Mouse (Mus musculus) heart, postnatal 25 days (tissue): ENCODE data around the gene Gm39566. TPM values are rescaled to one million over a fixed set of nuclear protein-coding genes. Genes with fewer than 3 reads are reported as not detected.
A peak's percentile ranks its signal among the peaks of the same experiment; 100 is the strongest.

Experiments used
- DNase-seq: peaks from one replicate; pipeline ENCODE4 v3.0.0; 2022; ENCODE audit warnings: low spot score
- intact Hi-C: fragments of 180-260 bp; cut with DNase I; formaldehyde crosslinking; loops from one replicate; pipeline ENCODE4 v1.15.1; 2025
- total RNA-seq, 2 experiments: library from RNA; stranded (reverse); gene quantifications; 2 replicates each; pipeline ENCODE4 v1.2.3; 2021

Gm39566 gene
- total RNA-seq, 2 experiments from 2014 or later: not detected

DNA sequence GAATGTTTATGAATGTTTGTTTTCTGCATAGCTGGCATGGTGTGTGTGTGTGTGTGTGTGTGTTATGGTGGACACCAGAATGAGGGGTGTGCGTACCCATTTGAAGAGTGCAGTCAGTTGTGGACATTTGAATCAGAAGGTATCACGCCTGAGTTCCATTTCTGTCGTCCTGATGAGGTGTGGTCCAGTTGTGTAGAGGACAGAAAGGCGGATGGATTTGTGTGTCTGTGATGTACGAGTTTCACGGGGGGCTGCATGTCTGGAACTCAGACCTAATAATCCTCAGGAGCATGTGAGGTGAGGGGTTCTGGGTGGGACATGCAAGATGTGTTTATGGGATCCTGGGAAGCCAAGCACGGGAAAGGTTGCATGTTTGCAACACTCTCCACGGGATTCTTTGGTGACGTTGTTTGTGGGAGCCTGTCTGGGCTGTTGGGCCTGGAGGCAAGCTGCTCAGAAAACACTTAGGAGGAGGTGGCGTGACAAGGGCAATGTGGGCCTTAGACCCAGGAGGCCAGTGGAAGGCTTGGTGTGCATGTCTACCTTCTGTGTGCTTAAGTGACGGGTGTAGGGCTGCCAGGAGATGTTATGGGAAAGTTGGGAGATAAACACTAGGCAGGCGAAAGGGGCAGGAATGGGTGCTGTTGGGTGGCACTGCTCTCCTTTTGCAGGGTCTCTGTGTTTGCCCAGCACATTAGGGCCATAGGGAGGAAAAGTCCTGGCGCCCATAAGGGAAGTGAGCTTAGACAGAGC, 48.0 kb downstream of the Gm39566 start:
- intact Hi-C loops: loop anchor here (2.0 kb wide), 1 partner anchor 36 kb away; no protein-coding TSS in a partner anchor
- no peak for DNase-seq

DNA sequence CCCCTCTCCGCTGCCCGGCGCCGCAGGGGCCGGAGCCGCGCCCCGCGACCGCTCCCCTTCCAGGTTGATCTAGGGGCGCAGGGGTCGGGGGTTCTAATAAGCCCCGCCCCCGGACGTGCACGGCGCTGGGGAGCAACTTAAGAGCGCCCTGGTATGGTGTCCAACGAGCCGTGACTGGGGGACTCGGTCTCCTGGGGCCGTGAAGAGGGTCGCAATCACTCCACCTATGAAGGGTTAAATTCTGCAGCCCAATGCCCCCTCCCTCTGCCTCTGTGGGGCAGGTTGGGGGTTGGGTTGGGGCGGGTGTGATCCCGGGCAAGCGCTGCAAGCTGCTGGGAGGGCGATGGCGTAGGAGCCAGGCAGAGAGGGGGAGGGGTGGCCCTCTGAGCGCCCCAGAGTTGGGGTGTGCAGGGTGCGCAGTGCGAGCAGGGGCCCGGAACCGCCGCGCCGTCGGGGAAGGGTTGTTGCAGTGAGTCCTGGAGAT, 48.9 kb downstream of the Gm39566 start:
- intact Hi-C loops: loop anchor here (2.0 kb wide), 1 partner anchor 37 kb away; no protein-coding TSS in a partner anchor
- DNase-seq: peak; percentile 58

DNA sequence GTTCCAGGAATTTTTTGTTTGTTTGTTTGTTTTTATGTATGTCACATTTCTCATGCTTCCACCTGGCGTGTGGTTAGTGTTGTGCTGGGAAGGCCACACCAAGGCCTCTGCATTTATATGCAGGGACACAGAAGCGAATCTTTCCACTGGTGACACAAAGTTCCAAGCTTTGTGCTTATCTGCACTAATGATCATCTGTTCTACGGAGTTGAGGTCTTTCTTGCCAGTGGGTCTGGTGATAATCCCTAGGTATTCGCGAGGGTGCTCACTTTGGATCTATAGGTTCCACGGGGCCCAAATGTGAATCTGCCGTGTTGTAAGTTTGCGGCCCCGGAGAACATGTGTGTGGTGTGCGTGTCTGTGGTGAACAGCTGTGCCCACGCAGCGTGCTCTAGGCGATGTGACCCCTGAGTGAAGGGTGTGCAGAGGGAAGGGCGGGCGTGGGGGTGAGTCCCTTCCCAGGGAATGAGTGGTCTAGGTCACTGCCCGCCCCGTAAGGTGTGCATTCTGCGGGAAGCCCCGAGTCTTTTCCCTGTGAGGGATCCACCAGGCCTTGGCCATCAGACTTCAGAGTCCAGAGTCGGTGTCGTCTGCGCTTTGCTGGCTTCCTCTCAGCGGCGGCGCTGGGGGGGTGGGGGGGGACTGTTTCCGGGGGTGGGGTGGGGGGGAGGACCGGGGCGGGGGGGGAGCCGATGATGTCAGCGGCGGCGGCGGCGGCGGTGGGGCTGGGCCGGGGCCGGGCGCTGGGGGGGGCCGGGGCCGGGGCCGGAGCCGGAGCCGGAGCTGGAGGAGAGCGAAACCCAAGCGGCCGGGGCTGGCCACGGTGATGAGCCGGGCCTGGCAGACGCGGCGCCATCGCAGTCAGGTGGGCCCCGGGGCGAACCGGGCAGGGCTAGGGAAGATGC, 49.6 kb downstream of the Gm39566 start, which contains the start of gene Zbtb4:
Gene Zbtb4, plus strand, starts transcription at position 692 of the 905 bp plus-strand sequence.
- intact Hi-C loops: loop anchor here (2.0 kb wide), 1 partner anchor 37 kb away; no protein-coding TSS in a partner anchor

DNA sequence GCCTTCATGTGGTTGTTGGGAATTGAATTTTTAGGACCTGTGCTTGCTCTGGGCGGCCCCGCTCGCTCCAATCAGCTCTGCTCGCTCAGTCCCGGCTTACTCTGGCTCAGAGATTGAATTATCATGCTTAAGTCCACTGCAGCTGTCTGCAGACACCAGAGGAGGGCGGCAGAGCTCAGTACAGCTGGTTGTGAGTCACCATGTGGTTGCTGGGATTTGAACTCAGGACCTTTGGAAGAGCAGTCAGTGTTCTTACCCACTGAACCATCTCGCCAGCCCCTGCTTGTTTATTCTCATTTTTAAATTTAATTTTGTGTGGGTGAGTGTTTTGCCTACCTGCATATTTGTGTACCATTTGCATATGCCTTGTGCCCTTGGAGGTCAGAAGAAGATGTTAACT, 51.5 kb downstream of the Gm39566 start:
- intact Hi-C loops: no loop called here

More for the DNA sequence above, 49.6 kb downstream of the Gm39566 start, which contains the start of gene Zbtb4:
- no peak for DNase-seq

DNA sequence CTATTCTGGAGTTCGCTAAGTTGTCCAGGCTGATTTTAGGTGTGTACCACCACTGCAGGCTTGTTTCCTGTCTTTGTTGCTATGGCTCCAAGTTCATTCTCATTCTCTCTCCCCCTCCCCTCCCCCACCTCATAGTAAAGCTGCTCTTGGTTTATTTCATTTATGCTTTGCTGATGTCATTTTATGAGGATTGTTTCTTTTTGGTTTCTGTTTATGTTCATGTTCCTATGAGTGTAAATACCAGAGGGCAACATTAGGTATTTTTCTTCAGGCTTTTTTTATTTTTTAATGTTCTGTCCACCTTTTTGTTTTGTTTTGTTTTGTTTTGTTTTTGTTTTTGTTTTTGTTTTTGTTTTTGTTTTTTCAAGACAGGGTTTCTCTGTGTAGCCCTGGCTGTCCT, 53.2 kb downstream of the Gm39566 start, which contains the start of gene Slc35g3:
Gene Slc35g3, minus strand, starts transcription at position 101 of the 400 bp plus-strand sequence.
- DNase-seq: no peak
- intact Hi-C loops: no loop called here

More for the DNA sequence above, 51.5 kb downstream of the Gm39566 start:
- DNase-seq: no peak

Other genes starting within 250 kb of the Gm39566 start
- gene Wrap53, start 235.0 kb downstream of the Gm39566 start, total RNA-seq: 1 to 10 TPM; 4.6 to 6.1 TPM
- gene Trp53, start 234.9 kb downstream of the Gm39566 start, total RNA-seq: 10 to 100 TPM; 16.9 to 17.9 TPM
- 10 to 100 TPM; 18.0 to 25.8 TPM for gene Atp1b2, start 209.4 kb downstream of the Gm39566 start, total RNA-seq
- gene Shbg, start 197.4 kb downstream of the Gm39566 start, total RNA-seq: not detected
- gene Sat2, start 193.3 kb downstream of the Gm39566 start, total RNA-seq: 1 to 10 TPM; 2.3 to 2.5 TPM
- gene Fxr2, start 182.3 kb downstream of the Gm39566 start, total RNA-seq: 10 to 100 TPM; 81.8 to 84.9 TPM
- not detected for gene Sox15, start 160.0 kb downstream of the Gm39566 start, total RNA-seq
- gene Mpdu1, start 152.7 kb downstream of the Gm39566 start, total RNA-seq: 10 to 100 TPM; 15.2 to 16.5 TPM
- gene Cd68, start 149.1 kb downstream of the Gm39566 start, total RNA-seq: 1 to 10 TPM; 7.1 to 7.7 TPM
- 100 to 1,000 TPM; 201 to 206 TPM for gene Eif4a1, start 142.9 kb downstream of the Gm39566 start, total RNA-seq
- gene Senp3, start 133.2 kb downstream of the Gm39566 start, total RNA-seq: 10 to 100 TPM; 31.7 to 33.5 TPM
- gene Tnfsf13, start 129.5 kb downstream of the Gm39566 start, total RNA-seq: 1 to 10 TPM; 1.6 to 2.1 TPM
- 10 to 100 TPM; 14.5 to 16.4 TPM for gene Tnfsf12, start 119.4 kb downstream of the Gm39566 start, total RNA-seq
- 1 to 10 TPM; 3.2 to 4.5 TPM for gene Tnfsfm13, start 119.2 kb downstream of the Gm39566 start, total RNA-seq
- gene Polr2a, start 56.7 kb downstream of the Gm39566 start, total RNA-seq: 10 to 100 TPM; 28.6 to 30.4 TPM
- gene Slc35g3, start 53.3 kb downstream of the Gm39566 start, total RNA-seq: not detected
- gene Zbtb4, start 49.4 kb downstream of the Gm39566 start, total RNA-seq: 10 to 100 TPM; 33.3 to 39.6 TPM
- 1 to 10 TPM; 4.8 to 5.0 TPM for gene Chrnb1, start 19.4 kb downstream of the Gm39566 start, total RNA-seq
- 1 to 10 TPM; 2.2 to 2.4 TPM for gene Fgf11, start 13.4 kb downstream of the Gm39566 start, total RNA-seq
- gene Tmem102, start 9.7 kb downstream of the Gm39566 start, total RNA-seq: under 1 TPM; 0.26 to 0.45 TPM
- gene Spem2, start 3.2 kb upstream of the Gm39566 start, total RNA-seq: not detected
- gene Spem1, start 6.9 kb upstream of the Gm39566 start, total RNA-seq: not detected
- 1 to 10 TPM; 4.4 to 5.4 TPM for gene Nlgn2, start 22.5 kb upstream of the Gm39566 start, total RNA-seq
- gene Tmem256, start 23.2 kb upstream of the Gm39566 start, total RNA-seq: 100 to 1,000 TPM; 186 to 199 TPM
- 10 to 100 TPM; 24.4 to 24.9 TPM for gene Plscr3, start 31.1 kb upstream of the Gm39566 start, total RNA-seq
- gene Tnk1, start 43.4 kb upstream of the Gm39566 start, total RNA-seq: under 1 TPM in 1 of 2 experiments, not detected in 1; 0.14 TPM
- not detected for gene Tmem95, start 62.7 kb upstream of the Gm39566 start, total RNA-seq
- 1 to 10 TPM; 2.5 to 3.5 TPM for gene Kctd11, start 66.1 kb upstream of the Gm39566 start, total RNA-seq
- gene Acap1, start 80.2 kb upstream of the Gm39566 start, total RNA-seq: 1 to 10 TPM in 1 of 2 experiments, under 1 TPM in 1; 0.88 to 1.1 TPM
- under 1 TPM; 0.17 to 0.23 TPM for gene 2810408A11Rik, start 85.7 kb upstream of the Gm39566 start, total RNA-seq
- 10 to 100 TPM; 44.9 to 46.0 TPM for gene Neurl4, start 85.8 kb upstream of the Gm39566 start, total RNA-seq
- gene Gps2, start 98.6 kb upstream of the Gm39566 start, total RNA-seq: 10 to 100 TPM; 24.1 to 26.7 TPM
- 100 to 1,000 TPM; 427 TPM for gene Eif5a, start 106.7 kb upstream of the Gm39566 start, total RNA-seq
- gene Ybx2, start 120.5 kb upstream of the Gm39566 start, total RNA-seq: 10 to 100 TPM; 18.8 to 23.4 TPM
- gene Slc2a4, start 132.9 kb upstream of the Gm39566 start, total RNA-seq: 100 to 1,000 TPM; 325 to 365 TPM
- not detected for gene Cldn7, start 149.5 kb upstream of the Gm39566 start, total RNA-seq
- 100 to 1,000 TPM; 149 to 180 TPM for gene Ctdnep1, start 165.9 kb upstream of the Gm39566 start, total RNA-seq
- 10 to 100 TPM; 48.3 to 51.5 TPM for gene Elp5, start 167.2 kb upstream of the Gm39566 start, total RNA-seq
- gene Gabarap, start 175.8 kb upstream of the Gm39566 start, total RNA-seq: 100 to 1,000 TPM; 274 to 291 TPM
- 10 to 100 TPM; 22.6 to 25.3 TPM for gene Phf23, start 180.5 kb upstream of the Gm39566 start, total RNA-seq
- gene Dvl2, start 185.3 kb upstream of the Gm39566 start, total RNA-seq: 1 to 10 TPM; 3.9 to 5.2 TPM
- 1,000 to 10,000 TPM; 1,206 to 1,290 TPM for gene Acadvl, start 200.1 kb upstream of the Gm39566 start, total RNA-seq
- gene Dlg4, start 201.6 kb upstream of the Gm39566 start, total RNA-seq: 1 to 10 TPM; 6.6 to 8.1 TPM
- gene Asgr1, start 238.8 kb upstream of the Gm39566 start, total RNA-seq: not detected